Mouse (Mus musculus) midbrain, embryonic 11.5 days (tissue): ENCODE results near the gene Gli2. TPM values are rescaled to one million over a fixed set of nuclear protein-coding genes. Genes with fewer than 3 reads are reported as not detected.

Experiments used
- ATAC-seq: fragments of 200-750 bp; cut with Nextera tagmentation; 2 replicates; pipeline ENCODE4 v1.8.0; 2017; ENCODE audit warnings: moderate TSS enrichment, moderate library complexity; ENCODE audit not compliant: low FRiP score
- DNase-seq: peaks from one replicate; pipeline ENCODE4 v3.0.0; 2015; ENCODE audit warnings: low spot score; ENCODE audit errors: missing footprints
- H3K27ac ChIP-seq: fragments of 300-500 bp; sonication (generic); 2 replicates; pipeline ENCODE4 v1.5.1; 2014; ENCODE audit warnings: low read depth, low read length
- H3K27me3 ChIP-seq: fragments of 300-500 bp; sonication (generic); 2 replicates; pipeline ENCODE4 v1.6.1; 2014; ENCODE audit warnings: mild to moderate bottlenecking, low read length, moderate library complexity, mixed read lengths; ENCODE audit not compliant: control insufficient read depth, insufficient read depth
- H3K36me3 ChIP-seq: fragments of 300-500 bp; sonication (generic); 2 replicates; pipeline ENCODE4 v1.6.1; 2014; ENCODE audit warnings: mild to moderate bottlenecking, low read length, moderate library complexity, mixed read lengths; ENCODE audit not compliant: control insufficient read depth, insufficient read depth
- H3K4me1 ChIP-seq: fragments of 300-500 bp; sonication (generic); 2 replicates; pipeline ENCODE4 v1.6.1; 2014; ENCODE audit warnings: low read length; ENCODE audit not compliant: control insufficient read depth, insufficient read depth
- H3K4me2 ChIP-seq: fragments of 300-500 bp; sonication (generic); 2 replicates; pipeline ENCODE4 v1.6.1; 2014; ENCODE audit warnings: mild to moderate bottlenecking, moderate library complexity
- H3K4me3 ChIP-seq: fragments of 300-500 bp; sonication (generic); 2 replicates; pipeline ENCODE4 v1.5.1; 2014; ENCODE audit warnings: low read depth, low read length
- H3K9ac ChIP-seq: fragments of 300-500 bp; sonication (generic); 2 replicates; pipeline ENCODE4 v1.6.1; 2014; ENCODE audit warnings: low read length
- H3K9me3 ChIP-seq: fragments of 300-500 bp; sonication (generic); 2 replicates; pipeline ENCODE4 v1.6.1; 2016; ENCODE audit warnings: low read length; ENCODE audit not compliant: control insufficient read depth
- WGBS: fragments of 180-500 bp; shearing (Covaris S2); extraction: QIAGEN DNeasy Blood & Tissue Kit; methylation state at CpG from one replicate; pipeline ENCODE4 v1.1.7; 2014; 5-methylcytosine and 5-hydroxymethylcytosine counted together
- polyA plus RNA-seq: library from polyadenylated mRNA; unstranded; fragments of >200 nt; fragmentation: Nextera tagmentation; extraction: Ambion mirVana; gene quantifications from 2 replicates; pipeline ENCODE4 v1.2.1, GENCODE M21; 2014

Gene Gli2
- polyA plus RNA-seq, 1 experiment from 2014 or later, result 9.0 TPM

- H3K4me2 ChIP-seq, result peak overlapping the region; percentile 71
- DNase-seq, result peak; percentile 97
- peak; percentile 53 for ATAC-seq
- H3K9me3 ChIP-seq, result no peaks in the 10 kb centered on the region
- WGBS, result 1% methylated on average over 53 of the region's 61 CpGs
- peaks cover 38% of the 10 kb centered on the region for H3K4me1 ChIP-seq
- peaks cover 9% of the 10 kb centered on the region for H3K27me3 ChIP-seq
- no peaks in the 10 kb centered on the region for H3K36me3 ChIP-seq
- H3K9ac ChIP-seq, result peak overlapping the region; percentile 82
- H3K4me3 ChIP-seq, result peak overlapping the region; percentile 47
- H3K27ac ChIP-seq, result peak overlapping the region; percentile 95
Measured at GRCm38 (mm10) chr1:119047462-119048371, 5.7 kb downstream of the Gli2 start.

GRCm38 (mm10) chr1:119038436-119038835 lies 15.0 kb downstream of the Gli2 start:
- H3K4me2 ChIP-seq, result no peak overlapping the region
- H3K4me3 ChIP-seq, result no peak overlapping the region
- WGBS, result 90% methylated on average over 1 of the region's 1 CpGs
- H3K9ac ChIP-seq, result no peak overlapping the region
- no peaks in the 10 kb centered on the region for H3K9me3 ChIP-seq
- ATAC-seq, result no peak
- H3K4me1 ChIP-seq, result peaks cover 21% of the 10 kb centered on the region
- H3K27ac ChIP-seq, result no peak overlapping the region
- no peak for DNase-seq
- H3K27me3 ChIP-seq, result no peaks in the 10 kb centered on the region
- H3K36me3 ChIP-seq, result no peaks in the 10 kb centered on the region

GRCm38 (mm10) chr1:119035931-119036330 lies 17.5 kb downstream of the Gli2 start:
- Histone ChIP-seq H3K36me3 (no peaks in the 10 kb centered on the region; the same call in 1 of the 2 replicates), H3K9ac (no peak overlapping the region), H3K9me3 (no peaks in the 10 kb centered on the region), H3K27ac (no peak overlapping the region), H3K4me1 (peaks cover 27% of the 10 kb centered on the region), H3K27me3 (no peaks in the 10 kb centered on the region), H3K4me2 (no peak overlapping the region), H3K4me3 (no peak overlapping the region)
- DNase-seq, result peak; percentile 88
- WGBS, result 49% methylated on average over 8 of the region's 8 CpGs
- ATAC-seq, result no peak

GRCm38 (mm10) chr1:119035301-119035700 lies 18.1 kb downstream of the Gli2 start:
- Histone ChIP-seq H3K36me3 (no peaks in the 10 kb centered on the region; the same call in 1 of the 2 replicates), H3K4me1 (peaks cover 27% of the 10 kb centered on the region), H3K9ac (no peak overlapping the region), H3K9me3 (no peaks in the 10 kb centered on the region), H3K4me2 (no peak overlapping the region), H3K27me3 (no peaks in the 10 kb centered on the region), H3K27ac (no peak overlapping the region), H3K4me3 (no peak overlapping the region)
- 60% methylated on average over 9 of the region's 9 CpGs for WGBS
- DNase-seq (no peak), ATAC-seq (no peak)

- WGBS, result 27% methylated on average over 13 of the region's 13 CpGs
- ATAC-seq, result no peak
- Histone ChIP-seq H3K27ac (peak overlapping the region; percentile 88), H3K4me1 (peaks cover 27% of the 10 kb centered on the region), H3K27me3 (no peaks in the 10 kb centered on the region), H3K9ac (peak overlapping the region; percentile 62), H3K4me3 (no peak overlapping the region), H3K36me3 (no peaks in the 10 kb centered on the region; the same call in 1 of the 2 replicates), H3K9me3 (no peaks in the 10 kb centered on the region), H3K4me2 (no peak overlapping the region)
- DNase-seq, result peak; percentile 92
Measured at GRCm38 (mm10) chr1:119034163-119034705, 19.2 kb downstream of the Gli2 start.

GRCm38 (mm10) chr1:119033450-119034162 lies 19.8 kb downstream of the Gli2 start:
- Histone ChIP-seq H3K27ac (peak overlapping the region; percentile 88), H3K9ac (peak overlapping the region; percentile 62), H3K4me3 (no peak overlapping the region), H3K4me2 (peak overlapping the region; percentile 26; the same call in 1 of the 2 replicates), H3K36me3 (no peaks in the 10 kb centered on the region; the same call in 1 of the 2 replicates), H3K9me3 (no peaks in the 10 kb centered on the region), H3K4me1 (peaks cover 27% of the 10 kb centered on the region), H3K27me3 (no peaks in the 10 kb centered on the region)
- ATAC-seq (peak; percentile 92), DNase-seq (peak; percentile 91)
- 43% methylated on average over 3 of the region's 3 CpGs for WGBS

- DNase-seq (no peak), ATAC-seq (no peak)
- Histone ChIP-seq H3K27me3 (no peaks in the 10 kb centered on the region), H3K9me3 (no peaks in the 10 kb centered on the region), H3K4me3 (no peak overlapping the region), H3K9ac (no peak overlapping the region), H3K4me1 (peaks cover 27% of the 10 kb centered on the region), H3K27ac (no peak overlapping the region), H3K36me3 (no peaks in the 10 kb centered on the region; the same call in 1 of the 2 replicates), H3K4me2 (no peak overlapping the region)
- WGBS, result 86% methylated on average over 6 of the region's 6 CpGs
Measured at GRCm38 (mm10) chr1:119031185-119031584, 22.2 kb downstream of the Gli2 start.

- WGBS, result 74% methylated on average over 8 of the region's 8 CpGs
- Histone ChIP-seq H3K4me3 (no peak overlapping the region), H3K27me3 (no peaks in the 10 kb centered on the region), H3K9me3 (no peaks in the 10 kb centered on the region), H3K4me1 (no peaks in the 10 kb centered on the region), H3K27ac (no peak overlapping the region), H3K9ac (no peak overlapping the region), H3K36me3 (no peaks in the 10 kb centered on the region), H3K4me2 (no peak overlapping the region)
- ATAC-seq (peak; percentile 38; the same call in 1 of the 2 replicates), DNase-seq (no peak)
Measured at GRCm38 (mm10) chr1:119025647-119026358, 27.6 kb downstream of the Gli2 start.
